Mouse (Mus musculus) left cerebral cortex, postnatal 10 days (tissue): ENCODE data around the gene Cyp27b1. TPM values are rescaled to one million over a fixed set of nuclear protein-coding genes. Genes with fewer than 3 reads are reported as not detected.
A peak's percentile ranks its signal among the peaks of the same experiment; 100 is the strongest.
"Not testable (repeated sequence)": the region's sequence is repeated elsewhere in the genome, so short reads cannot be mapped to it uniquely, and the experiment has no call there.

Experiments
- DNase-seq, 2 experiments: peaks; one replicate each; pipeline ENCODE4 v3.0.0; 2021 to 2022; ENCODE audit warnings: low spot score in 2 of 2, mixed read lengths in 1 of 2; ENCODE audit errors: extremely low spot score in 1 of 2
- intact Hi-C: fragments of 180-260 bp; cut with DNase I; formaldehyde crosslinking; loops from one replicate; pipeline ENCODE4 v1.15.1; 2025
- total RNA-seq, 2 experiments: library from RNA; stranded (reverse); gene quantifications; 2 replicates each; pipeline ENCODE4 v1.2.3; 2021

Cyp27b1 gene
- total RNA-seq, 2 experiments from 2014 or later: 0.36 to 0.49 TPM

GRCm38 (mm10) chr10:127048608-127049394 is 751 bp downstream of the Cyp27b1 start:
- no peak for DNase-seq
- intact Hi-C loops: no loop called here

DNA sequence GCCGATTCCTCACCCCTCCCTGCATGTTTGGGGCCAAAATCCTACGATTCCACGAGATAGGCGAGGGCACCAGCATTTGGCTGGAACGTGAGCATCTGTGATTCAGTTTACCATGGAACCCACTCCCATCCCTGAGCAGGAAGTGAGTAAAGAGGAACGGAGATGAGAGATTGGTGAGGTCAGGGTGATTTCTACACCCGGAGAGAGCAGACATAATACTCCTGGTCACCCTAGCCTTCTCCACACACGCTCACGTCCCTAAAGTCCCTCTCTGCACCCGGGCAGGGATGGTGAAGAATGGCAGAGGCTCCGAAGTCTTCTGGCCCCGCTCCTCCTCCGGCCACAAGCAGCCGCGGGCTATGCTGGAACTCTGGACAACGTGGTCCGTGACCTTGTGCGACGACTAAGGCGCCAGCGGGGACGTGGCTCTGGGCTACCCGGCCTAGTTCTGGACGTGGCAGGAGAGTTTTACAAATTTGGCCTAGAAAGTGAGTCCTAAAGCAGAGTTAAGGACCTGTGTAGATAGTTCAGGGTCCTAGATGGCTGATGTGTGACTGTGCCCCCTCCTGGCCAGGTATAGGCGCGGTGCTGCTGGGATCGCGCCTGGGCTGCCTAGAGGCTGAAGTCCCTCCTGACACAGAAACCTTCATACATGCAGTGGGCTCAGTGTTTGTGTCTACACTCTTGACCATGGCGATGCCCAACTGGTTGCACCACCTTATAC is 1.5 kb downstream of the Cyp27b1 start:
- no peak for DNase-seq
- intact Hi-C loops: no loop called here

DNA sequence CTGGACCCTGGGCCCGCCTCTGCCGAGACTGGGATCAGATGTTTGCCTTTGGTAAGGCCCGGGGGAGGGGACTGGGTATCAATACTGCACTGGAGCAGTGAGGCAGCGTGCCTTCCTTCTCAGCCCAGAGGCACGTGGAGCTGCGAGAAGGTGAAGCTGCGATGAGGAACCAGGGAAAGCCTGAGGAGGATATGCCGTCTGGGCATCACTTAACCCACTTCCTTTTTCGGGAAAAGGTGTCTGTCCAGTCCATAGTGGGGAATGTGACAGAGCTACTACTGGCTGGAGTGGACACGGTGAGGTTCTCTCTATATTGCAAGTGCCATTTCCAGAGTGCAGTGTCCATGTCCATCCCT is 2.0 kb downstream of the Cyp27b1 start:
- intact Hi-C loops: no loop called here
- no peak for DNase-seq

DNA sequence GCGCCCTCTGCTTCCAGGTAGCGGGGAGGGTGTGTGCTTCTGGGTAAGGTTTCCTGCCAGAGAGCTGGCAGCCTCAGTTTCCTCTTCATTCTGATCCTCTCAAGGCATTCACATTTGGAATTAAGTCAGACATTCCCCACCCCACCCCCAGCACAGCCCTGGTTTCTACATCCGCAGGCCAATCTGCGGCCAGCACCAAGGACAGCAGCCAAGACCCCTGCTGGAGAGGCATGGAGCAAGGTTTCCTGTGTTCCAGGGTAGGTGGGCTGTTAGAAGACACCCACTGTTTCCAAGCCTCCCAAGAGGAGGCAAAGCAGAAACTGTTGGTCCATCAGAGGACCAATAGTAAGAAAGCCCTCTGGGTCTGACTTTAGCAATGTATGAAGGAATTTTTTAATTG is 6.6 kb downstream of the Cyp27b1 start:
- intact Hi-C loops: no loop called here
- DNase-seq: no peak

GRCm38 (mm10) chr10:127055406-127055805 is 7.4 kb downstream of the Cyp27b1 start:
- DNase-seq: no peak
- intact Hi-C loops: no loop called here

- intact Hi-C loops: no loop called here
- DNase-seq: no peak
Observed at GRCm38 (mm10) chr10:127056490-127056889, 8.4 kb downstream of the Cyp27b1 start.

GRCm38 (mm10) chr10:127058161-127058560 is 10.1 kb downstream of the Cyp27b1 start:
- peak in 1 of 2 experiments; percentile 82 for DNase-seq
- intact Hi-C loops: no loop called here

- intact Hi-C loops: no loop called here
- DNase-seq: no peak
Observed at GRCm38 (mm10) chr10:127058708-127059107, 10.7 kb downstream of the Cyp27b1 start.

DNA sequence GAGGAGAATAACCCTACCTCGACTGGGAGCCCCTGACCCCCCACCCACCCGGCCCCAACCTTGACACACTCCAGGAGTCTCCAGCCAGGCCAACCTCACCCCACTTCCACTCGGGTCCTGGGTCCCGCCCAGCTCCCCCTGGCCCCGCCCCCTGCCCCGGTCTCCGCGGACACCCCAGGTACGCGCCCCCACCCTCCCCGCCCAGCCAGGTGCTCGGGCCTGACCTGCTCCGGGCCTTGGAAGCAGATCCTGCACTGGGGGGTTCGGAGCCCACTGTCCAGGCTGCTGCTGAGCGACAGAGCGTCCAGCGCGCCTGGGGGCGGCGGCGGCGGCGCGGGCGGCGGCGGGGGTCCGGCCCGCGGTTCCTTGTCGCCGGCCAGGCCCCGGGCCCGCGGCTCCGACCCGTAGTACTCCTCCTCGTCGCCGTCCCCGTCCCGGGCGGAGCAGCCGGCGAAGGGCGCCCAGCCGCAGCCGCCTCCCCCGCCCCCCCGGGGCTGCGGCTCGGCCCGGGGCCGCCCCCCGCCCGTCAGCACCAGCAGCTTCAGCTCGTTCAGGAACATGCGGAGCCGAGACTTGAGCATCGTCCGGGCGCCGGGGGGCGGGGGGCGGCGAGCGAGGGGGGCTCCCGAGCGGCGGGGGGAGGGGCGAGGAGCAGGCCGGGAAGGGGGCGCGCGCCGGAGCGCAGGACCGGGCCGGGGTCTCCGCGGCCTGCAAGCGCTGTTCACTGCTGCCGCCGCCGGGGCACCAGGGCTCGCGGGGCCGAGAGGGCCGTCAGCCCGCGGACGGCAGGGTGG is 11.3 kb downstream of the Cyp27b1 start:
- intact Hi-C loops: no loop called here
- DNase-seq: peak in 1 of 2 experiments; percentile 72

DNA sequence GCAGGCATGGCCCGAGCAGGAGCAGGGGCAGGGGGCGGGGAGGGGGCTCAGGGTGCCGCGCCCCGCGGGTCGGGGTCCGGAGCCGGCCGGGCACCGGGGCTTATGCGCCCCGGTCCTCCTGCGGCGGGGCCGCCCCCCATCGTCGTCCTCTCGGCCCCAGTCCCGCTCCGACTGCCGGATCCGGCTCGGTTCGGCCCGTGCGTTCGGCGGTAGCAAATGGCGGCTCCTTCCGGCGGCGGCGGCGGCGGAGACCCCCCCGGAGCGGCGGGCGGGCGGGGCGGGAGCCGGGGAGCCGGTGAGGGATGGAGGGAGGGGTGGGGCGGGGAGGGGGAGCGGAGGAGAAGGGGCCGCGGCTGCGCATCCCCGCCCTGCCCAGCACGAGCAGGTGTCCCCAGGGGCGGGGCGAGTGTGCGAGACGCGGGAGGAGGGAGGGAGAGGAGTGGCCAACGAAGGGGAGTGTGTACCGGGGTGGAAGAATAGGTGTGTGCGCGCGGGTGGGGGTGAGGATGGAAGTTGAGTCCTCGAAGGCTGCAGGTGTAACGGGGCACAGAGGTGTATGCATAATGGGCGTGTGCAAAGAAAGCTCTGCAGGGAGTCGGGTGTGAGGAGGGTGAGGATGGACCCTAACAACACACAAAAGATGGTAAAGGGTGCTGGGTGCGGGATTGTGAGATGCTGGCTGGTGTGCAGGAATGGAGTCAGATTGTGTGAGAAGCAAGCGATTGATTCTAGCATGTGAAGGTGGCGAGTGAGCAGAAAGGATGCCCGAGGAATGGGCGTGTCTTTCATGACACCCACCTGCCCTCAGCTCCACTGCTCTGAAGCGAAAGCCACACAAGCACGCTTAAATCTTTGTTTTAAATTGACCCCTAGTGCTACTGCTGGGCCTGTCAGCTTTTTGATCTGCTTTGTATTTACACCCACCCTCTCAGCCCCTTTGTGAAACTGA is 12.2 kb downstream of the Cyp27b1 start, which contains the start of gene March9:
Gene March9 (minus strand): TSS at position 217 of the 949 bp plus-strand sequence.
- intact Hi-C loops: no loop called here
- DNase-seq: peak; percentile 71 to 86

DNA sequence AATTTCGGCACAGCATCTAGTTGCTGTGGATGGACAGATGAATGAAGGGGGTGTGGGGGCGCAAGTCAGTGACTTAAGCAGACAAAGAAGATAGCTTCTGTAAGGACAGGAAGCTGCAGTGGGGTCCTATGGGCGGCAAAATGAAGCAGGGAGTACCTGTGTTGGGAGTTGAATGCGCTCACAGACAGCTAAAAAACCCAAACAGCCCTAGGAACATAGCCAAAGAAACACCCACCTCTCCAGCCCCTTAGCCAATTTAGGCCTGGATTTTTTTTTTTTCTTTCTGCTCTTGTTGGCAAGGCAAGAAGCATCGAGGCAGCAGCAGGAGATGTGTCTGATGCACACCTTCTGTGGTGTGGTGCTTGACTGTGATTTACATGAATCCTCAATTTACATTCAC is 13.0 kb downstream of the Cyp27b1 start:
- DNase-seq: peak in 1 of 2 experiments; percentile 18
- intact Hi-C loops: no loop called here

DNA sequence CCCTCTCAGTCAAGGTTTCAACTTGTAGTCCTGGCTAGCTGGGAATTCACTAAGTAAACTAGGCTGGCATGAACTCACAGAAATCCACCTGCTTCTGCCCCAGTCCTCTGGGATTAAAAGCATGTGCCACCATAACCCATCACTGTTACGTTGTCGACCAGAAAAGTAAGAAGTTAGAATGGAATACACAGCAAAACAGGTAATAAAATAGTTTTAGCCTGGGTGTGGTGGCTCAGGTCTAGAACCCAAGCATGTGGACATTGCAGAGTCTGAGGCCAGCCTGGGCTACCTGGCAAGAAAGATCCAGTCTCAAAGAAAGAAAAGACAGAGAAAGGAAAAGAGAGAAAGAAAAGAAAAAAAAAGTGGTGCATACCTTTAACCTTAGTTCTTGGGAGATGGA is 13.5 kb downstream of the Cyp27b1 start:
- intact Hi-C loops: no loop called here
- DNase-seq: no peak

GRCm38 (mm10) chr10:127062101-127062500 is 14.1 kb downstream of the Cyp27b1 start:
- DNase-seq, intact Hi-C loops: not testable (repeated sequence)

GRCm38 (mm10) chr10:127062503-127062902 is 14.5 kb downstream of the Cyp27b1 start:
- intact Hi-C loops: no loop called here
- no peak for DNase-seq

- DNase-seq: peak; percentile 98 to 99
- intact Hi-C loops: no loop called here
Observed at GRCm38 (mm10) chr10:127063239-127063872, 15.3 kb downstream of the Cyp27b1 start, which contains the start of gene Cdk4. TSS of gene Cdk4 (plus strand) at chr10:127063534.

DNA sequence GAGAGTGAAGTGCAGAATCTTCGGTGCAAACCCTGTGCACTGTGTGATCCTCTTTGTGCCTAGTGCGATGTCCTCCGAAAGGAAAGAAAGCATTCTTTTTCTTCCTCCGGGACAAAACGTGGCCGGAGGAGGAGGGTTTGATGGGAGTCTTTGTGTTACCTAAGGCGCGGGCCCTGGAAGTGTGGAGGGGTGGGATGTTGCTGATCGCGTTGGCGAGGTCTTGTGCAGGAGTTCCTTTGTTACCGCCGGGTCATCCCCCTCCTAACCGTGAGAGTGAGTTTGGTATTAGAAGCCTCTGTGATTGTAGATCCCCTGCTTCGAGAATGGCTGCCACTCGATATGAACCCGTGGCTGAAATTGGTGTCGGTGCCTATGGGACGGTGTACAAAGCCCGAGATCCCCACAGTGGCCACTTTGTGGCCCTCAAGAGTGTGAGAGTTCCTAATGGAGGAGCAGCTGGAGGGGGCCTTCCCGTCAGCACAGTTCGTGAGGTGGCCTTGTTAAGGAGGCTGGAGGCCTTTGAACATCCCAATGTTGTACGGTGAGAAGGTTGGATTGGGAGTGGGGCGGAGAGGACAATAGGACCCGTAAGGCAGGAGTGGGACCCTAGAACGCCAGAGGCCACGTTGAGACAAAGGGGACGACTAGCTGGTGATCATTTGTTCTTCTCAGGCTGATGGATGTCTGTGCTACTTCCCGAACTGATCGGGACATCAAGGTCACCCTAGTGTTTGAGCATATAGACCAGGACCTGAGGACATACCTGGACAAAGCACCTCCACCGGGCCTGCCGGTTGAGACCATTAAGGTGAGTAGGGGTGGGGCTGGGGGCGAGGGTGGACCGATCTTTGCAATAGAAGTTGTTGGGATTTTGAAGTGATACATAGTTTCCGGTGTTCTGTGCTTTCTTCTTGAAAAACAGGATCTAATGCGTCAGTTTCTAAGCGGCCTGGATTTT is 16.1 kb downstream of the Cyp27b1 start:
- intact Hi-C loops: no loop called here
- peak in 1 of 2 experiments; percentile 47 for DNase-seq

GRCm38 (mm10) chr10:127065981-127066380 is 17.9 kb downstream of the Cyp27b1 start:
- peak in 1 of 2 experiments; percentile 29 for DNase-seq
- intact Hi-C loops: no loop called here
